Mouse (Mus musculus) stomach, postnatal 0 days (tissue): ENCODE measurements around the gene Cnga1. TPM values are rescaled to one million over a fixed set of nuclear protein-coding genes. Genes with fewer than 3 reads are reported as not detected.
A peak's percentile ranks its signal among the peaks of the same experiment; 100 is the strongest.

Experiments used
- ATAC-seq: fragments of 200-750 bp; cut with Nextera tagmentation; 2 replicates; pipeline ENCODE4 v1.8.0; 2017; ENCODE audit not compliant: low FRiP score, low TSS enrichment
- DNase-seq: peaks from one replicate; pipeline ENCODE4 v3.0.0-alpha.2; 2016; ENCODE audit warnings: low spot score
- H3K27ac ChIP-seq: fragments of 300-500 bp; sonication (generic); replicated peaks from 2 replicates; pipeline ENCODE4 v1.5.1; 2014; ENCODE audit warnings: mild to moderate bottlenecking, control low read depth
- H3K27me3 ChIP-seq: fragments of 300-500 bp; sonication (generic); 2 replicates; pipeline ENCODE4 v1.6.1; 2014; ENCODE audit warnings: low read length; ENCODE audit not compliant: control insufficient read depth, insufficient read depth
- H3K36me3 ChIP-seq: fragments of 300-500 bp; sonication (generic); 2 replicates; pipeline ENCODE4 v1.6.1; 2014; ENCODE audit warnings: low read length, mixed read lengths; ENCODE audit not compliant: control insufficient read depth, insufficient read depth
- H3K4me1 ChIP-seq: fragments of 300-500 bp; sonication (generic); replicated peaks from 2 replicates; pipeline ENCODE4 v1.6.1; 2014; ENCODE audit warnings: antibody characterized with exemption; ENCODE audit not compliant: control insufficient read depth, insufficient read depth
- H3K4me2 ChIP-seq: fragments of 300-500 bp; sonication (generic); replicated peaks from 2 replicates; pipeline ENCODE4 v1.6.1; 2014; ENCODE audit warnings: low read depth, mild to moderate bottlenecking, control low read depth, moderate library complexity
- H3K4me3 ChIP-seq: fragments of 300-500 bp; sonication (generic); 2 replicates; pipeline ENCODE4 v1.5.1; 2014; ENCODE audit warnings: low read depth, low read length, control low read depth
- H3K9ac ChIP-seq: fragments of 300-500 bp; sonication (generic); 2 replicates; pipeline ENCODE4 v1.6.1; 2014; ENCODE audit warnings: mild to moderate bottlenecking, low read length, control low read depth, mixed read lengths
- H3K9me3 ChIP-seq: fragments of 300-500 bp; sonication (generic); 2 replicates; pipeline ENCODE4 v1.6.1; 2016; ENCODE audit warnings: low read length; ENCODE audit not compliant: control insufficient read depth
- CTCF ChIP-seq: IDR thresholded peaks from 2 replicates; pipeline ENCODE4 v1.5.1; 2016; ENCODE audit warnings: antibody characterized with exemption, low read depth, mild to moderate bottlenecking, moderate library complexity
- EP300 ChIP-seq: optimal IDR thresholded peaks from 2 replicates; pipeline ENCODE3; 2016; ENCODE audit warnings: antibody characterized with exemption
- WGBS: fragments of 180-500 bp; shearing (Covaris S2); extraction: QIAGEN DNeasy Blood & Tissue Kit; methylation state at CpG from one replicate; pipeline ENCODE4 v1.1.7; 2014; 5-methylcytosine and 5-hydroxymethylcytosine counted together
- polyA plus RNA-seq: library from polyadenylated mRNA; unstranded; fragments of >200 nt; fragmentation: Nextera tagmentation; extraction: Ambion mirVana; gene quantifications from 2 replicates; pipeline ENCODE4 v1.2.1, GENCODE M21; 2015

Gene Cnga1
- polyA plus RNA-seq, 1 experiment from 2014 or later, result not detected

DNA sequence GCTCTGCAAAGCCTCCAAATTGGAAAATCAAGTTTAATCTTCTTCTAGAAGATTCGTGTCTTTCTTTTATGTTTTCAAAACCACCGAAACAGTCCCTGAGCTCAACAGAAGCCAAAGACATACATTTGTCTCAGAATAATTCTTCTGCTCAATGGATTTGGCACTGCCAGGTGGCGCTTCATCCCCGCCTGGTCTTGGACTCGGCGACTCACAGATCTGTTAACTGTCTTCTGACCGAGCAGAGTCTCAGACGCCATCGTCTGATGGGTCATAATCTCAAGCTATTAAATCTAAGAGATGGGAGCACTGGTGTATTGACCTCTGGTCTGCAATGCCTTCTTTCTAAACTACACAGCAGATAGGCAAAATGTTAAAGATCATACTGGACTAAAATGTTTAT is 24.3 kb upstream of the Cnga1 start:
- no peak overlapping the region for H3K27ac ChIP-seq
- no peak for ATAC-seq

GRCm38 (mm10) chr5:72666428-72666827 is 22.4 kb upstream of the Cnga1 start:
- TF ChIP-seq CTCF (no peak), EP300 (no peak)
- Histone ChIP-seq H3K4me2 (no peak overlapping the region), H3K27ac (no peak overlapping the region), H3K9ac (no peak overlapping the region), H3K4me1 (no peaks in the 10 kb centered on the region), H3K27me3 (no peaks in the 10 kb centered on the region), H3K9me3 (no peaks in the 10 kb centered on the region), H3K36me3 (no peaks in the 10 kb centered on the region), H3K4me3 (no peak overlapping the region)
- WGBS, result 84% methylated on average over 7 of the region's 7 CpGs
- no peak for DNase-seq
- ATAC-seq, result no peak

More for the DNA sequence above, 24.3 kb upstream of the Cnga1 start:
- H3K4me1 ChIP-seq, result no peaks in the 10 kb centered on the region
- 73% methylated on average over 9 of the region's 9 CpGs for WGBS
- no peaks in the 10 kb centered on the region for H3K36me3 ChIP-seq
- H3K4me3 ChIP-seq, result no peak overlapping the region
- TF ChIP-seq CTCF, result no peak
- TF ChIP-seq EP300, result no peak
- H3K9ac ChIP-seq, result no peak overlapping the region
- no peak for DNase-seq
- no peak overlapping the region for H3K4me2 ChIP-seq
- H3K9me3 ChIP-seq, result no peaks in the 10 kb centered on the region
- H3K27me3 ChIP-seq, result no peaks in the 10 kb centered on the region

- Histone ChIP-seq H3K9me3 (no peaks in the 10 kb centered on the region), H3K9ac (no peak overlapping the region), H3K27me3 (no peaks in the 10 kb centered on the region), H3K4me3 (no peak overlapping the region), H3K4me1 (no peaks in the 10 kb centered on the region), H3K4me2 (no peak overlapping the region), H3K36me3 (no peaks in the 10 kb centered on the region), H3K27ac (no peak overlapping the region)
- DNase-seq, result peak; percentile 68
- 22% methylated on average over 5 of the region's 5 CpGs for whole genome bisulfite sequencing
- TF ChIP-seq EP300 (no peak), CTCF (peak; percentile 91)
- ATAC-seq, result peak; percentile 11; the same call in 1 of the 2 replicates
Observed at GRCm38 (mm10) chr5:72665281-72665680, 21.2 kb upstream of the Cnga1 start.

DNA sequence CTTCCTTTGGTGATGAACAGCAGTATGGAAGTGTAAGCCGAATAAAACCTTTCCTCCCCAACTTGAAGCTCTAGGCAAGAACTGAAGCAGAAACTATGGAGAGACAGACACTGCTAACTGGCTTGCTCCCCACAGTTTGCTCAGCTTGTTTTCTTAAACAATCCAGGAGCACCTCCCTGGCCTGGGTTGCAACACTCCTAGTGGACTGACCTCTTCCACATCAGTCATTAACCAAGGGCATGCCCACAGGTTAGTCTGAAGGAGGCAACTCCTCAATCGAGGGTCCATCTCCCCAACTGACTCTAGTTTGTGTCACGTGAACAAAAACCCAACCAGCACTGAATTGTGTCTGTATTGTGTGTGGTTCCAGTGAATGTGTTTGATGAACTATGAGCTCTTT is 20.8 kb upstream of the Cnga1 start:
- no peak for TF ChIP-seq EP300
- TF ChIP-seq CTCF, result no peak
- H3K27ac ChIP-seq, result no peak overlapping the region
- no peaks in the 10 kb centered on the region for H3K4me1 ChIP-seq
- H3K9ac ChIP-seq, result no peak overlapping the region
- ATAC-seq (peak; percentile 67), DNase-seq (no peak)
- H3K4me2 ChIP-seq, result no peak overlapping the region
- WGBS, result 53% methylated on average over 3 of the region's 3 CpGs
- no peaks in the 10 kb centered on the region for H3K9me3 ChIP-seq
- no peaks in the 10 kb centered on the region for H3K27me3 ChIP-seq
- H3K36me3 ChIP-seq, result no peaks in the 10 kb centered on the region
- H3K4me3 ChIP-seq, result no peak overlapping the region

- Histone ChIP-seq H3K4me2 (no peak overlapping the region), H3K27ac (no peak overlapping the region)
Observed at GRCm38 (mm10) chr5:72664126-72664525, 20.1 kb upstream of the Cnga1 start.

DNA sequence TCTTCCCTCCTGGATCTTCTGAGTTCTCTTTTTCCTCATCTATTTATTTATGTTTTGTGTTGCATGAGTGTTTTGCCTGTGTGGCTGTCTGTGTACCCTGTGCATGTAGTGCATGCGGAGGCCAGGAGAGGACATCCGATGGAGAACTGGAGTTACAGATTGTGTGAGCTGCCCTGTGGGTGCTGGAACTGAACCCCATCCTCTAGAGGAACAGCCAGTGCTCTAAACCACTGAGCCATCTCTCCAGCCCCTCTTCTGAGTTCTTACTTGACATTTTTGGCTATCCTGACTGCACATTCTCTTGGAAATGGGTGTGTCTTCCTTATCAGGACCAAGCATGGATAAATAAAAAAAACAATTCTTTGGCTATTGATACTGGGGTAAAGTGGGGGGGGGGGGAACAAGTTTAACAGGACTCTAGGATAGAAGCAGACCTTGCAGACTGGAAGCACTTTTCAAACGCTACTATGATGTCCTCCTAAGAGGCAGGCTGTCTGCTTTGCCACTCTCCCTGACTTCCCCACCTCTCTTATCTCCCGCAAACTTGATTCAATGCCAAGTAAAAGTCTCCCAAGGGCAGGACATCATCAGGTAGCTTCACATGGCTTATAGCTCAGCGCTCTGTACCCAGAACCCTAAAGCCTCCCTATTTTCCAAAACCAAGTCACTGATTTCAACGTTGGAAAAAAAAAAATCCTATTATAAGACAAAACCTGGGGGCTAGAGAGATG is 17.1 kb upstream of the Cnga1 start:
- H3K4me3 ChIP-seq, result no peak overlapping the region
- H3K4me2 ChIP-seq, result no peak overlapping the region
- peak; percentile 17; the same call in 1 of the 2 replicates for ATAC-seq
- no peaks in the 10 kb centered on the region for H3K9me3 ChIP-seq
- no peaks in the 10 kb centered on the region for H3K27me3 ChIP-seq
- no peaks in the 10 kb centered on the region for H3K36me3 ChIP-seq
- H3K9ac ChIP-seq, result no peak overlapping the region
- no peaks in the 10 kb centered on the region for H3K4me1 ChIP-seq
- TF ChIP-seq CTCF (no peak), EP300 (no peak)
- WGBS, result 61% methylated on average over 6 of the region's 6 CpGs
- no peak for DNase-seq
- no peak overlapping the region for H3K27ac ChIP-seq

More at GRCm38 (mm10) chr5:72664126-72664525, 20.1 kb upstream of the Cnga1 start:
- WGBS, result 75% methylated on average over 5 of the region's 5 CpGs
- Histone ChIP-seq H3K36me3 (no peaks in the 10 kb centered on the region), H3K9ac (no peak overlapping the region), H3K4me3 (no peak overlapping the region), H3K27me3 (no peaks in the 10 kb centered on the region), H3K4me1 (no peaks in the 10 kb centered on the region), H3K9me3 (no peaks in the 10 kb centered on the region)
- no peak for ATAC-seq
- TF ChIP-seq EP300 (no peak), CTCF (no peak)
- DNase-seq, result no peak
